Mouse (Mus musculus) embryo, embryonic 10.5 days (tissue): ENCODE data around the gene Clasp1.
"Not testable (repeated sequence)": the region's sequence is repeated elsewhere in the genome, so short reads cannot be mapped to it uniquely, and the experiment has no call there.

Experiments used
- DNase-seq: peaks from one replicate; pipeline ENCODE4 v3.0.0-alpha.2; 2015; ENCODE audit warnings: low spot score

The Clasp1 gene

GRCm38 (mm10) chr1:118581179-118581578, 192.3 kb downstream of the Clasp1 start:
- no peak for DNase-seq

- DNase-seq, result peak; percentile 3
These were observed 200.9 kb downstream of the Clasp1 start for GRCm38 (mm10) chr1:118589721-118590120.

DNA sequence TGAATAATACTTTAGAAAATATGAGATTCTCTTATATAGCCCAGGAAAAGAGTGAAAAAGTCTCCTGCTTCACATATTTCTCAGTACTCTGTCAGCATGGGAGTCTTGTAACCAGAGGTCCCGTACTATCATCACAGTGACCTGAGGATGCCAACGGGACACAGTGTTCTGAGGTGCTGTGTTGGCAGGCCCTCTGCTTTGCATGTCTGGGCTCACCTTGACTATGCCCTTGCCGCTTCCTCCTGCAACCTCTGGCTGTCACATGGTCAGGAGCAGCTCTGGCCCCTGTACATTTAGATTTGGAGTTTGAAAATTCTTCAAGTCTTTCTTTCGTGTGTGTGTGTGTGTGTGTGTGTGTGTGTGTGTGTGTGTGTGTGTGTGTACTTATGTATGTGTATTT, 204.1 kb downstream of the Clasp1 start:
- DNase-seq, result no peak

DNA sequence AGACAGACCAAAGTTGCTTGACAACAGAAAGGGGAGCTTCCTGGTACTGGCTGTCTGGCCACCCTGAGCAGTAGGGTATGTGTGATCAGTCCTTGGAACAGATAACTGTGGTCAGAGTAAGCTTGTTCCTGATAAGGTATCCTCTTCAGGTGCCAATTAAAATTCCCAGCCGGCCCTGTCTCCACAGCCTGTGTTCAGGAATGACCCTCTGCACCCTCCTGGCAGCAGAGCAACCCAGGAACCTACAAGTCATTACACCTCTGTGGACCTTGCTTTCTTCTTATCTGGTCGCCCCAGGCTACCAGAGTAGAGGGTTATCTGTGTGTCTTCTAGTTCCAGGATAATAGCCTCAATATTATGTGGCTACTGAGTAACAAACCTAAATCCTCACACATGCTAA, 206.5 kb downstream of the Clasp1 start:
- DNase-seq, result no peak

DNA sequence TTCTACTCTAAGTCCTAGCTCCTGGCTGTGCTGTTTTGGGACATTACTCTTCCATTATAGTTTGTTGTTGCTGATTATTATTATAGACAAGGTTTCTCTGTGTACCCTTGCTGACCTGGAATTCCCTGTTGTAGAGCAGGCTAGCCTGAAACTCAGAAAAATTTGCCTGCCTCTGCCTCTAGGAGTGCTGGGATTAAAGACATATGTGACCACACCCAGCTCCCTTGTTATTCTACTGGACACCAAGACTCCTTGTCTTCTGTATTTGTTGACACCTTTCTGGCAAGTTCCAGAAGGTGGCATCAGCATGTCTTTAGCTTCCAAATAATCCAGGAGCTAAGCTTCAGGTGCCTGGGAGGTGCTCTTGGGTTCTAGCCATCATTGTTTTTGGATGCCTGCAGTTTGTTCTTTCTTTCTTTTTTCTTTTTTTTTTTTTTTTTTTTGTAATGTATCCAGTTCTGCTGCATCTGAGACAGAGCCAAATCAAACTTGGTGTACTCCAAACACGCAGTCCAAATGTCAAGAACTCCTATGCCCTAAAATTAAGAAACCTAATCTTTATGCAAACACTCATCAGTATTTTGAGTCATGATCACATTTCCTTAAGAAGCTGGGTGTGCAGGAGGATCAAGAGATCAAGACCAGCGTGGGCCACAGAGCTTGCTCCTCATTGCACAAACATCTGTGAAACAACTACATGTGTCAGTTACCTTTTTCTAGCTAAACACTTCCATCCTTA, 208.8 kb downstream of the Clasp1 start:
- DNase-seq, result no peak

GRCm38 (mm10) chr1:118598339-118598738, 209.5 kb downstream of the Clasp1 start:
- DNase-seq, result no peak

GRCm38 (mm10) chr1:118613631-118614183, 224.8 kb downstream of the Clasp1 start:
- DNase-seq, result no peak

DNA sequence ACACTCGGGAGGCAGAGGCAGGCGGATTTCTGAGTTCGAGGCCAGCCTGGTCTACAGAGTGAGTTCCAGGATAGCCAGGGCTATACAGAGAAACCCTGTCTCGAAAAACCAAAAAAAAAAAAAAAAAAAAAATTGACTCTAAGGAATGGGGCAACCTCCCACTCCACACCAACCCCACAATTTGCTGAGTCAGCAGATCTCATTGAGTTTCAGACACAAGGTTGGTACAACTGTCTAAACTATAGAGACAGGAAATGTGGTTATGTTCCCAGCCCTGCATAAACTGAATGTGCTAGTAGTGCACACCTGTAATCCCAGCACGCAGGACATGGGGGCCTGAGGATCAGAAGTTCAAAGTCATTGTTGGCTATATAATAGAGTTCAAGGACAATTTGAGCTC, 232.2 kb downstream of the Clasp1 start:
- not testable (repeated sequence) for DNase-seq

DNA sequence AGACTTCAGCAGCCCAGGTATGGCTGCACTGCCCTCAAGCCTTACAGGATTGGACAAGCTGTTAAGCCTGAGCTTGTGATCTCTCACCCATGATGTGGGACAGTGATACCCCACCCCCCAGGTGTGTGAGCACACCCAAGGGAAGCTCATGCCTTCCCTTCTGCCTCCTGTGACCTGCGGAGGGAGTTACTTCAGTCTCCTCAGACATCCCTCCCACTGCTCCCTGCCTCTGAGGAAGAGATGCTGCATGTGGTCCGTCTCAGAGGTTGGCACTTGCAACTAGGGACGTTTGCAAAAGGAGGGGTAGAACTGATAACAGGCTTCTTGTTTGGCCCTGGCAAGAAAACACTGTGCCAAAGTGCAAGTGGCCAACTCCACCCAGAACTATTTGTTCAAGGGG, 234.0 kb downstream of the Clasp1 start:
- DNase-seq, result no peak

DNA sequence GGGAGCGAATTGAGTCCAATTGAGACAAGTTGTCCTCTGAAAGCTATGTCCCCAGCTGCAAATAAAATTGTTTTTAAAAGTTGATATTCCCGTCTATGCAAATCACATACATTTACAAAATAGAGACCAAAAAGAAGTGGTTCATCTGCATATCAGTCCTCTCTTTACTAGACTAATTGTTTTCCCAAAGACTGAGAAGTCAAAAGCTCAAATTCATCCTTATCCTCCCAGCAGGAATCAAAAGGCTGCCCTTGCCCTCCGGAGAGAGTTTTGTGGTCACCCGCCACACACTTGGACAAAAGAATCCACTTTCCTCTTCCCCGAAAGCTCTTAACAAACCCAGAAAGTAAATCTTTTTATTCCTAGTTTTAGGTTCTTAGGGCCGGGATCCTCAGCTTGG, 236.6 kb downstream of the Clasp1 start:
- no peak for DNase-seq

GRCm38 (mm10) chr1:118625921-118626320, 237.1 kb downstream of the Clasp1 start:
- no peak for DNase-seq

DNA sequence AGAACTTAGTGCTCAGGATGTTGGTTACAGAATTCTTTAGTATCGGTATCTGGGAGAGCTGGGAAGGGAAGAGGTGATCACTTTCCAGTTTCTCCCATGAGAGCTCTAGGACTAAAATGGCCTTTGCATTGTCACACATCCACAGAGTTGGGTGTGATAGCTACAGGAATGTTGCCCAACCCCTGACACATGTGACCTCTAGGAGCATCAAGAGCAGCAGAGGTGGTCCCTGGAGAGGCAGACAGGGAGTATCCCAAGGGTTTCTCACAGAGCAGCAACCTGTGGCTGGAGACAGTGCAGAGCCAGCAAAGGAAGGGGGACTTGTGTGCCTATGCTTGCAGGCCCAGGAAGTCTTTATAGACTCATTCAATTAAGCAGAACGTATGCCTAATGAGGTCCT, 237.6 kb downstream of the Clasp1 start:
- DNase-seq, result no peak

DNA sequence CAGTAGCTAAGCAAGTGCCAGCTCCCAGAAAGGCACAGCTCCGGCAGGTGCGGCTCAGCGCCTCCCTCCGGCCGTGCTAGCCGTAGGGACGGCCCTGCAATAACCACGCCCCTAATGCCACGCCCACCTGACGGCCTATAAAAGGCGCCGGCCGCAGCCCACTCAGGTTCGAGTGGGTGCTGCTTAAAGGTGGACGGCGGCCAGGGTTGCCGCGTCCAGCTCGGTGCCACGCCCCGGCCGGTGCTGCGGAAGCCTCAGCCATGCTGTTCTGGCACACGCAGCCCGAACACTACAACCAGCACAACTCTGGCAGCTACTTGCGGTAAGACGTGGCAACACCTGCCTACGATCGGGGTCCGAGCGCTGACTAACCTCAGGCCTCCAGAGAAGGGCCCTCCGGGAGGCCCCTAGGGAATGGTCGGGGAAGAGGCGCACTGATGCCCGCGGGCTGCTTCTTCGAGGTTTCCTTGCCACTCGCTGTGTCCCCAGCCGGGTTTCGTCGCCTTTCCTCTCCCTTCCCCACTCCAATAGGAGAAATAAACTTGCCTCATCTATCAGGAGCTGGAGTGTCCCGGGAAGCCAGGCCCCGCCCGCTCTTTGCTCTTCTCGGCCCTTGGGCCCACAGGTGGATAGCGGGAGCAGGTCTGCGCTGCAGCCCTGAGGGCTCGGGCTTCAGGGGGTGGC, 239.1 kb downstream of the Clasp1 start, which contains the start of gene Tfcp2l1:
Gene Tfcp2l1 (plus strand): TSS at position 165 of the 684 bp plus-strand sequence.
- DNase-seq, result peak; percentile 76

DNA sequence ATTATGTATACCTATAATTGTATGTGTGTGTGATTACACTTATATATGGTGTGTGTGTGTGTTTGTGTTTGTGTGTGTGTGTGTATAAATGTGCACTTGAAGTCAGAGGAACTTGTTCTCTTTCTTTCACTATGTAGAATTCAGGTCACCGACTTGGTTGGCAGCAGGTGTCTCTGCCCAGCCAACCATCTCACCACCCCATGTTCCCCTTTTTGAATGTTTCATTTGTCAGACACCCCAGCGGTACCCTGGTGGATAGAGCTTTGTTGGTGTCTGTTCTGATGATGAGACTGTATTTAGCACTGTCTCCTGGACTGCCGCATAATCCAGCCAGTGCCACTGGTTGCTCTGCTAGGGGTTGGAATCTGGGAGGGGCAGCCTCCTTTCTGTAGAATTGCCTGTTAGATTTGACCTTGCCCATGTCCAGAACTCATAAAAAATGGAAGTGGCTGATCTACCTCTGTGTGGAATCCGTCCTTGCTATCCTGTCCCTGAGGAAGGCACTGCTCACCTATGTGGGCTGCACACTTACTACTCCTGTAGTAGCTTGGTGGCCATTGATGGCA, 244.6 kb downstream of the Clasp1 start:
- DNase-seq, result no peak

GRCm38 (mm10) chr1:118642296-118642999, 253.6 kb downstream of the Clasp1 start:
- DNase-seq, result no peak

DNA sequence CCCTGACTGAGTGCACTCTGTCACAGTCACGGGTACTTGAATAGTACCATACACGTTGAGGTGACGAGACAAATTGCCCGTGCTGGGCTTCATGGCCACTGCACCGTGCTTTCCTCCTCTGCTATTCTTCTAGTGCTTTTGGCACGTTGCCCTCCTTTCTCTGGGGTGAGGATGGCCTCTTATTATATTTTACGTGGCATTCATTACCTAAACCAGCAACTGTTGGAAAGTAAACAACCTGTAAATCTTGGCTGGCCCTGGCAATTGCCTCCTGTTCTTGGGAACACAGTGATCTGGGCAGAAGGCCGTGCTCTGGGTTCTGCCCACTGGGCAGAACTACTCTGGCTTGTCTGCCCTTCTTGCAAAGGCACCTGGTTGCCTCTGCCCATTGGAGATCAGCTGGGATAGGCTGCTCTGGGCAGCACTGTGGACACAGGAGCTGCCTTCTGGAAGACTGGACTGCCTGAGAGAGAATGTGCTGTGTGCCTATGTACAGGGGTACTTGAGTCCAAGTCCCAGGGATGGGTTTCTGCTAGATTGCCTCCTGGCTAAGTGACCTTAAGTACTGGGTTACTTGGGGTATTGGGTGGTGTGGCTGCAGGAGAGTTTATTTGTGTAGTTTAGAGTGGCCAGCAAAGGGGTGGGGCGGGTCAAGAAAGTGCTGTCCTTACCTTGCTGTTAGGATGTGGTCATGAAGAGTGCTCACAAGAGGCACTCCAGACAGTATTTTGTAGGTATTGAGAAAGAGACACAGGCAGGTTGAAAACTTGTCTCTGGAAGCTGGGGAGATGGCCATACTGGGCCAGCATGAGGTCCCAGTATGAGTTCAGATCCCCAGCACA, 254.5 kb downstream of the Clasp1 start:
- no peak for DNase-seq

DNA sequence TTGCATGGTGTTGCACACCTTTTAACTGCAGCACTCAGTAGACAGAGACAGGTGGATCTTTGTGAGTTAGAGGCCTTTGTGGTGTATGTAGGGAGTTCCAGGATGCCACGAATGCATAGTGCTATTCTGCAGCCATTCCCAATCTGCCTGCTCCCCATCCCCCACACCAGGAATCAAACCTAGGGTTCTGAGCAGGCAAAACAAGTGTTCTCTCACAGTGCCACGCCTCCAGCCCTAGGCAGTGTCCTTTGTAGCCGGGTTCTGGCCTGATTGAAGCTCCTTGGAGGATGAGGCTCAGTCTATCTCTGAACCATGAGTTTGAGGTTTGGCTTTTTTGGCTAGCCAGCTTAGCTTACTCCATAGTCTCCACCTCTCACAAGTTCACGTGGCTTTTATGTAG, 256.8 kb downstream of the Clasp1 start:
- DNase-seq, result no peak

DNA sequence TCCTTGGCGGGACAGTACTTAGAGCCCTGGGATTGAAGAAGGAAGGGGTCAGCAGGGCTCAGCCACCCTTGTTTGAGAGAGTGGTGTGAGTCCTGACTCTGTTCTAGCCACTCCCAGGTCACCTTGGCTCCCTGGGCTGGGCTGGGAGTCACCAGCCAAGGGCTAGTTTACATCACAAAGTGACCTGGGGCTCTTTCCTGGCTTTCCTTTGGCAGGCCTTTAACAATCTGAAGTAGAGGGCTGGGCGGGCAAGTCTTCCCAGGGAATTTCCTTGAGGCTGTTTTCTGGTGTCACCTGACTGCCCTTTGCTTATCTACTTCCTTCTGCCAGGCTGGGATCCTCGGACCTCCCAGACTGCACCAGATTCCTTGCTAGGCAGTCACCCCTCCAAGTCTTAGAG, 259.2 kb downstream of the Clasp1 start:
- DNase-seq, result no peak

DNA sequence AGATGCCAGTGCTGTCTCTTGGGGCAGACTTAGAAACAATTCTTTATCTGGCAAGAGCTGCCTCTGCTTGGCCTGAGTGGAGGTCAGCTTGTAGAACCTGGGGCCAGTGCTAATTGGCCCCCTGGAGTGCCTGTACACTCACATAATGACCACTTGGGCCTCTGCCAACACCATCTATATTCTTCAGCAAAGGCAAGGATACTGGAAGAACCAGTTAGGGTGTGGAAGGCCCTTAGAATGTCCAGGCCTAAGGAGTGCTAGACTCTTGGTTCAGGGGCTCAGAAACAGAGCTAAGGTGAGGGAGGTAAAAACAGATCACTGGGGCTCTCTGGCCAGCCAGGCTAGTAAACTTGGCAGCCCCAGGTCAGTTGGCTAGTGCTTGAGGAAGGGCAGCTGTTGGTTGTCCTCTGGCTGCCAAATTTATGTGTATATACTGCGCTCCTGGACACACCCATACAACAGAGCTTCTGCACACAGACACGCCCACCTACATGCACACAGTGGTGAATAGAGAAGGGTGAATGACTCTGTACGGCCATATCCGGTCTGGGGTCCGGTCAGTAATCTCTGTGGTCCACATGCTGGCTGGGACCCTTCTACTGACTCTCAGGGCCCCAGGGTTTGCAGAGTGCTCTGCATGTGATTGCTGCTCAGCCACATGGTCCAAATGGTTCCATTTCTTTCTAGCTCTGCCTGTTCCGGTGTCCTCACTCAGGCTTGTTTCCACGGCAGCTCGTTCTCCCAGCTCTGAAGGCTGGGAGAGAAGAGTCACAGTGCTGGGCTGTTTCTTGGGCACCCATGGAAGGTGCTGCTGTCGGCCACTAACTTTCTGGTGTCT, 261.3 kb downstream of the Clasp1 start:
- DNase-seq, result no peak

DNA sequence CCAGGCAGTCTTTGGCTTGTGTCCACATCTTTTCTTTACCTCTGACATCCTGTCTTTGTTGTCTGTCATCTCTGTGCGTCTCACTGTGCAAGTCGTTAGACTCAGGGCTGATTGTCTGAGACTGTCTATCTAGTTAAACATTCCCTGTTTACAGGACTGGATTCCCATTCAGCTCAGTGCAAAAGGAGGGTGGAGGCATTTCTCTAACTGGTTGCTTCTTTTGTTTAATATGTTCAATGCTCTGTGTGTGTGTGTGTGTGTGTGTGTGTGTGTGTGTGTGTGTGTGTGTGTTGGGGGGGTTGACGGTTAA, 261.9 kb downstream of the Clasp1 start:
- DNase-seq, result no peak

DNA sequence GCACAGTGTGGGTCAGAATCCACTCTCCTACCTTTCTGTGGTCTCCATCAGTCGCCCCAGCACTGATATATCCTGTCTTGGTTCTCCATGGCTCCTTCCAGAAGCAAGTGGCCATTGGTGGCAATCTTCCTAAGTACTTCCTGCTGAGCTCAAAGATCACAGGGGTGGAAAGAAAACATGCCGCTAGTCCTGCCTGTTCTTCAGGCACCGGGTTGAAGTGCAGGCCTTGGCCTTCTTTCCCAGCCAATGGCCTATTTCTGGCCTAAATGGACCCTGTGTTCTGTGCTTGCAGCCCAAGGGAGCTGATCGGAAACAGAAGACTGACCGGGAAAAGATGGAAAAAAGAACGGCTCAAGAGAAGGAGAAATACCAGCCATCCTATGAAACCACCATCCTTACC, 269.9 kb downstream of the Clasp1 start:
- no peak for DNase-seq
